Mouse (Mus musculus) lung, postnatal 10 days (tissue): ENCODE data around the gene Cd300lf.

Experiments used
- DNase-seq: peaks from one replicate; pipeline ENCODE4 v3.0.0; 2021

The Cd300lf gene

GRCm38 (mm10) chr11:115160883-115161577 is 27.2 kb upstream of the Cd300lf start:
- DNase-seq, result peak; percentile 88

GRCm38 (mm10) chr11:115160016-115160797 is 26.4 kb upstream of the Cd300lf start:
- peak; percentile 87 for DNase-seq

GRCm38 (mm10) chr11:115157933-115158719 is 24.3 kb upstream of the Cd300lf start:
- no peak for DNase-seq

- DNase-seq, result no peak
Measured at GRCm38 (mm10) chr11:115155053-115155634, 21.4 kb upstream of the Cd300lf start.

- peak; percentile 82 for DNase-seq
Measured at GRCm38 (mm10) chr11:115153699-115154292, 20.0 kb upstream of the Cd300lf start.

- no peak for DNase-seq
Measured at GRCm38 (mm10) chr11:115153088-115153487, 19.3 kb upstream of the Cd300lf start.

GRCm38 (mm10) chr11:115151755-115152429 is 18.1 kb upstream of the Cd300lf start:
- DNase-seq, result peak; percentile 83

GRCm38 (mm10) chr11:115150741-115151254 is 17.0 kb upstream of the Cd300lf start:
- DNase-seq, result no peak

- DNase-seq, result no peak
Measured at GRCm38 (mm10) chr11:115147813-115148212, 14.0 kb upstream of the Cd300lf start.

GRCm38 (mm10) chr11:115141970-115142369 is 8.2 kb upstream of the Cd300lf start:
- no peak for DNase-seq

- no peak for DNase-seq
Measured at GRCm38 (mm10) chr11:115138597-115139262, 4.9 kb upstream of the Cd300lf start.

GRCm38 (mm10) chr11:115131768-115132381 is 1.9 kb downstream of the Cd300lf start:
- no peak for DNase-seq

- no peak for DNase-seq
Measured at GRCm38 (mm10) chr11:115129508-115130126, 4.2 kb downstream of the Cd300lf start.

GRCm38 (mm10) chr11:115128483-115128882 is 5.3 kb downstream of the Cd300lf start:
- DNase-seq, result no peak

- peak; percentile 9 for DNase-seq
Measured at GRCm38 (mm10) chr11:115119409-115119808, 14.4 kb downstream of the Cd300lf start.

GRCm38 (mm10) chr11:115112196-115112595 is 21.6 kb downstream of the Cd300lf start:
- DNase-seq, result no peak

- no peak for DNase-seq
Measured at GRCm38 (mm10) chr11:115110271-115110670, 23.5 kb downstream of the Cd300lf start.

GRCm38 (mm10) chr11:115108176-115108575 is 25.6 kb downstream of the Cd300lf start:
- no peak for DNase-seq

GRCm38 (mm10) chr11:115107403-115107916 is 26.3 kb downstream of the Cd300lf start:
- no peak for DNase-seq

- DNase-seq, result no peak
Measured at GRCm38 (mm10) chr11:115106638-115107037, 27.2 kb downstream of the Cd300lf start.
